Mouse (Mus musculus) liver, adult 2 months (tissue): ENCODE results near the gene Ttc16. TPM values are rescaled to one million over a fixed set of nuclear protein-coding genes. Genes with fewer than 3 reads are reported as not detected.

Experiments
- DNase-seq: peaks from one replicate; pipeline ENCODE4 v3.0.0-alpha.2; 2011; ENCODE audit warnings: low read depth, low spot score; ENCODE audit errors: extremely low read depth
- H3K27ac ChIP-seq: fragments of 200-500 bp; replicated peaks from 2 replicates; pipeline ENCODE4 v1.5.1; 2012; ENCODE audit warnings: low read depth, mild to moderate bottlenecking, control low read depth, inconsistent platforms, low read length; ENCODE audit not compliant: insufficient read depth
- H3K27me3 ChIP-seq: fragments of 200-500 bp; 2 replicates; pipeline ENCODE4 v1.6.1; 2012; ENCODE audit warnings: mild to moderate bottlenecking, moderate library complexity, low read length, inconsistent platforms; ENCODE audit not compliant: control insufficient read depth, insufficient read depth
- H3K36me3 ChIP-seq: fragments of 200-500 bp; 2 replicates; pipeline ENCODE4 v1.6.1; 2012; ENCODE audit warnings: low read length, inconsistent platforms; ENCODE audit not compliant: control insufficient read depth, insufficient read depth
- H3K4me1 ChIP-seq: fragments of 200-500 bp; 2 replicates; pipeline ENCODE4 v1.6.1; 2011; ENCODE audit warnings: low read length; ENCODE audit not compliant: control insufficient read depth, insufficient read depth
- H3K4me3 ChIP-seq: fragments of 200-500 bp; 2 replicates; pipeline ENCODE4 v1.5.1; 2011; ENCODE audit warnings: low read depth, mild to moderate bottlenecking, control low read depth, low read length, moderate library complexity; ENCODE audit not compliant: insufficient read depth
- H3K79me2 ChIP-seq: fragments of 200-500 bp; 2 replicates; pipeline ENCODE4 v1.6.1; 2012; ENCODE audit warnings: inconsistent platforms, mild to moderate bottlenecking, low read length, moderate library complexity; ENCODE audit not compliant: control insufficient read depth, insufficient read depth
- H3K9ac ChIP-seq: fragments of 200-500 bp; 2 replicates; pipeline ENCODE4 v1.6.1; 2012; ENCODE audit warnings: low read depth, mild to moderate bottlenecking, control low read depth, inconsistent platforms, low read length
- CTCF ChIP-seq: fragments of 200-500 bp; IDR thresholded peaks from 2 replicates; pipeline ENCODE4 v1.5.1; 2011; ENCODE audit warnings: low read depth, low read length, control low read depth
- POLR2A ChIP-seq: fragments of 200-500 bp; IDR thresholded peaks from 2 replicates; pipeline ENCODE4 v1.6.1; 2011; ENCODE audit warnings: low read length, control low read depth; ENCODE audit not compliant: insufficient read depth; ENCODE audit errors: extremely low read depth
- WGBS: fragments of 180-500 bp; shearing (Covaris S2); methylation state at CpG from one replicate; pipeline ENCODE4 v1.1.7; 2018; 5-methylcytosine and 5-hydroxymethylcytosine counted together
- polyA plus RNA-seq: library from polyadenylated mRNA; depleted of rRNA; stranded (reverse); fragments of >200 nt; gene quantifications from 2 replicates; pipeline ENCODE4 v1.2.3, GENCODE M21; 2012
- total RNA-seq: library from RNA; depleted of rRNA; stranded (reverse); fragments of >200 nt; gene quantifications from 2 replicates; pipeline ENCODE4 v1.2.3, GENCODE M21; 2014

The Ttc16 gene
- total and polyA plus RNA-seq, 2 experiments: under 0.01 to 0.10 TPM

GRCm38 (mm10) chr2:32752181-32752580 lies 23.3 kb downstream of the Ttc16 start:
- Histone ChIP-seq H3K27me3 (no peaks in the 10 kb centered on the region), H3K4me3 (no peak overlapping the region), H3K27ac (no peak overlapping the region), H3K79me2 (no peaks in the 10 kb centered on the region), H3K9ac (no peak overlapping the region), H3K36me3 (no peaks in the 10 kb centered on the region), H3K4me1 (peaks cover 5% of the 10 kb centered on the region)
- DNase-seq: peak; percentile 70
- 48% methylated on average over 10 of the region's 10 CpGs for WGBS
- no peak for TF ChIP-seq POLR2A
- peak; percentile 63 for TF ChIP-seq CTCF

GRCm38 (mm10) chr2:32751665-32752033 lies 23.8 kb downstream of the Ttc16 start:
- WGBS: 22% methylated on average over 8 of the region's 10 CpGs
- DNase-seq: no peak

GRCm38 (mm10) chr2:32750887-32751664 lies 24.4 kb downstream of the Ttc16 start:
- peak; percentile 84 for DNase-seq
- H3K4me1 ChIP-seq: peaks cover 5% of the 10 kb centered on the region
- no peaks in the 10 kb centered on the region for H3K36me3 ChIP-seq
- peak overlapping the region; percentile 73 for H3K27ac ChIP-seq
- peak overlapping the region; percentile 30 for H3K9ac ChIP-seq
- no peaks in the 10 kb centered on the region for H3K79me2 ChIP-seq
- WGBS: 26% methylated on average over 31 of the region's 31 CpGs
- TF ChIP-seq CTCF (0 out of 2 replicates have a peak, but pooled peaks have one; percentile 5), POLR2A (0 out of 2 replicates have a peak, but pooled peaks have one; percentile 47)
- peak overlapping the region; percentile 64 for H3K4me3 ChIP-seq
- no peaks in the 10 kb centered on the region for H3K27me3 ChIP-seq

More at GRCm38 (mm10) chr2:32751665-32752033, 23.8 kb downstream of the Ttc16 start:
- Histone ChIP-seq H3K27ac (peak overlapping the region; percentile 73), H3K79me2 (no peaks in the 10 kb centered on the region), H3K4me3 (peak overlapping the region; percentile 64), H3K27me3 (no peaks in the 10 kb centered on the region), H3K4me1 (peaks cover 5% of the 10 kb centered on the region), H3K36me3 (no peaks in the 10 kb centered on the region), H3K9ac (peak overlapping the region; percentile 30)
- TF ChIP-seq CTCF (no peak), POLR2A (no peak)

- Histone ChIP-seq H3K4me1 (peaks cover 5% of the 10 kb centered on the region), H3K4me3 (no peak overlapping the region), H3K27me3 (no peaks in the 10 kb centered on the region), H3K9ac (no peak overlapping the region), H3K27ac (no peak overlapping the region), H3K79me2 (no peaks in the 10 kb centered on the region), H3K36me3 (no peaks in the 10 kb centered on the region)
- WGBS: 79% methylated on average over 7 of the region's 7 CpGs
- DNase-seq: no peak
- TF ChIP-seq POLR2A (no peak), CTCF (no peak)
These were observed 25.2 kb downstream of the Ttc16 start for GRCm38 (mm10) chr2:32750199-32750598.

- 94% methylated on average over 16 of the region's 16 CpGs for WGBS
- H3K4me3 ChIP-seq: no peak overlapping the region
- no peak for TF ChIP-seq CTCF
- no peaks in the 10 kb centered on the region for H3K79me2 ChIP-seq
- DNase-seq: no peak
- no peaks in the 10 kb centered on the region for H3K27me3 ChIP-seq
- H3K9ac ChIP-seq: no peak overlapping the region
- peaks cover 5% of the 10 kb centered on the region for H3K4me1 ChIP-seq
- H3K36me3 ChIP-seq: no peaks in the 10 kb centered on the region
- H3K27ac ChIP-seq: no peak overlapping the region
These were observed 26.4 kb downstream of the Ttc16 start for GRCm38 (mm10) chr2:32749082-32749481.
